Mouse (Mus musculus) adrenal gland, adult 8-10 months (tissue): ENCODE measurements around the gene Akap10. TPM values are rescaled to one million over a fixed set of nuclear protein-coding genes. Genes with fewer than 3 reads are reported as not detected.
"Not testable (repeated sequence)": the region's sequence is repeated elsewhere in the genome, so short reads cannot be mapped to it uniquely, and the experiment has no call there.

Source experiments
- DNase-seq: peaks from one replicate; pipeline ENCODE4 v3.0.0; 2022
- total RNA-seq, 4 experiments: library from RNA; stranded (reverse); gene quantifications; 2 replicates each; pipeline ENCODE4 v1.2.4; 2022

Gene Akap10
- total RNA-seq, 4 experiments from 2014 or later: 28.9 to 36.8 (median 33.7) TPM

DNA sequence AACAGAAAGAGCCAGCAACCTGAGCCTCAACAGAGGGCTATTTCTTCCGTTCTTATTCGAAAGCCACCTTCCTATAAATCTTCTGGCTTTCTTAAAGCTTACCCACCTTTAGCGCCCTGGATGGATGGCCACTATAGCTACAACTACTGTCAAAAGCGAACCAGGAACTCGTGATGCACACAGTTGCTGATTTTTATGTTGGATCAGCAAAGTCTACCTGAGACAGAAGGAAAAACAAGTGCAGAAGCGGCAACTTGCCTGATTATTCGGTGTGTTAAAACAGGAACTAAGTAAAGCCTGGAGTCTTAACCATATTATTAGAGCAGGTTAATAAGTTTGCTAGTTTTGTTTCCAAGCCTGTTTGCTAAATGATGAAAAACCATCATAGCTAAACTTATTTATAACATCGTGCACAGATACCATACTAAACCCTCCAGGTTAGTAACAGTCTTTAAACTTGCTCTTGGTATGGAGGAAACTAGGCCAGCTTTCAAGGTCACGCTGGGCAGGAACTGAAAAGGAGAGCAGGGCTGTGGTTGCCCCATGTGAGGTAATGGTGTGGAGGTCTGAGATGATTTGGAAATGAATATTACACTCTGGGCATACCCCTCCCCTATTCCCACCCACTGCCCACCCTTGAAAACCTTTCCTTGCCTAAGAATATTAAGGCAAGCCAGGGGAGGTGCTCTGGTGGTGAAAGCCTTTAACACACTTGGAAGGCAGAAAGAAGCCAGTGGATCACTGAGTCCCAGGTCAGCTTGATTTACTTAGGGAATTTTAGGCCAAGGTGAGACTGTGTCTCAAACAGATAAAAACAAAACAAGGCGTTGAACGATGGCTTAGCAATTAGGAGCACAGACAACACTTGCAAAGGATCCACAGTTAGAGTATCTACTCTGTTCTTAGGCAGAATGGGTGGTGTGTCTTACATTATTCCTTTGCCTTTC lies 861 bp upstream of the Akap10 start:
- DNase-seq: peak; percentile 12

- no peak for DNase-seq
Measured at GRCm38 (mm10) chr11:61929323-61930097, 542 bp downstream of the Akap10 start.

- DNase-seq: no peak
Measured at GRCm38 (mm10) chr11:61923309-61923708, 6.7 kb downstream of the Akap10 start.

- DNase-seq: no peak
Measured at GRCm38 (mm10) chr11:61919702-61920101, 10.3 kb downstream of the Akap10 start.

GRCm38 (mm10) chr11:61908315-61908714 lies 21.7 kb downstream of the Akap10 start:
- DNase-seq: no peak

GRCm38 (mm10) chr11:61882183-61882582 lies 47.9 kb downstream of the Akap10 start:
- DNase-seq: no peak

- DNase-seq: peak; percentile 50
Measured at GRCm38 (mm10) chr11:61879921-61880320, 50.1 kb downstream of the Akap10 start.

- no peak for DNase-seq
Measured at GRCm38 (mm10) chr11:61871881-61872280, 58.2 kb downstream of the Akap10 start.

DNA sequence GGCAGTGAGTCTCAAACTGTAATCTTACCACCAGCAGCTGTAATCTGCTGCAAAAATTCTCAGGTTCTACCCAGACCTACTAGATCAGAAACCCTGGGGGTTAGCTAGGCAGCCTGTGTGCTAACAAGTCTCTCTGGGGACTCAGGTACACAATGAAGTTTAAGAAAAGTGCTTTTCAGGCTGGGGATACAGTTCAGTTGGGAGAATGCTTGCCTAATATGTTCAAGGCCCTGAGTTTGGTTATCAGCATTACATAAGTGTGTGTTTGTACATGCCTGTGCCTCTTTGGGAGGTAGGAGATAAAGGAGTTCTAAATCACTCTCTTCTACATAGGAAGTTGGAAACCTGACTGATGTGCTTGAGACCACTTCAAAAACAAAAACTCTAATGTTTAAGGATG lies 63.2 kb downstream of the Akap10 start:
- DNase-seq: no peak

DNA sequence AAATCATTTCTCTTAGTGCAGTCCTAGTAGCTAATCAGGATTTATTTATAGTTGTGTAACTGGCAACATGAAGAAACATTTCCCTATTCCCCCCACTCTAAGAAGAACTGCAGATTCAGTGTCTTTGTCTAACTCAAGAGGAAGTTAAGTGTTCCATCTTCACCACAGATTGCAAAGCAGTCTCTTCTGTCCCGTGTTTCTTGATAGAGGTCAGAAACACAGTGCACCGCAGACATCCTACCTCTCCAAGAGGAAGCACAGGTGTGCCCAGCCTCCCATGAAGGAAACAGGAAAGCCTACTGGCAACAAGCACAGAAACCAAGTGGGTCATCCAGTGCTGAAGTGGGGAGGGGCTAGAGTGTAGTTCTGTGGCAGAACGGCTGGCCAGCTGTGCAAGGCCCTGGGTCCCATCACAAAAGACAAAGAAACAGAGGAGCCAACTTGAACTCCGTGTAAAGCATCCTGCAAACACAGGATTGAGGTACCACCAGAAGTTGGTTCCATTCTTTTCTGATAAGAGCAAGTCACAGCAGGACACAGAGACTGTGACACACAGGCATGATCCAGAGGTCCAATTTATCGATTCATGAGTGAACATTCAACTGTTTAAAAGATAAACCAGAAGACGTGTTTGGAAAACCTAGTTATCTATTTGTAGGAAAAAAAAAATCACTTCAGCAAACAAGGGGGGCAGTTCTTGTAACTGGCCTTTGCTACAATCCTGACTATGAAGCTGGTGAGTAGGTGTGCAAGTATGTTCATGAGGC lies 68.1 kb downstream of the Akap10 start:
- DNase-seq: no peak

DNA sequence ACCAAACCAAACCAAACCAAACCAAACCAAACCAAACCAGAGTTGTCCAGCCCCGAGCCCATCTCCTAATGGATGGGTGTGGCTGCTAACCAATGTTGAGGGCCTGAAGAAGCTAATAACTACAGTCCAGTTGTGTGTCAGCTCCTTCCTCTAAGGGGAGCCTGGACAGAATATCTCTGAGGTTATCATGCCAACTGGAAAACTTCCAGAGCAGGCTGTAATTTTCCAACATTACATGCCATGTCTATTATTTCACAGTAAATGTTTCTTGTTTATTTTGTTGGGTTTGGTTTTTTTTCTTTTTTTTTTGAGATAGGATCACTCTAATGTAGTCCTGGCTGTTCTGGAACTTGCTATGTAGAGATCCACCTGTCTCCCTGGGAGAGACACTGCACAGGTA lies 70.7 kb downstream of the Akap10 start:
- DNase-seq: no peak

GRCm38 (mm10) chr11:61855539-61855938 lies 74.5 kb downstream of the Akap10 start:
- DNase-seq: no peak

- peak; percentile 79 for DNase-seq
Measured at GRCm38 (mm10) chr11:61854988-61855411, 75.1 kb downstream of the Akap10 start, which contains the start of gene Ulk2. TSS of gene Ulk2 (minus strand) at chr11:61855073.

GRCm38 (mm10) chr11:61854211-61854987 lies 75.7 kb downstream of the Akap10 start:
- peak; percentile 84 for DNase-seq

- DNase-seq: no peak
Measured at GRCm38 (mm10) chr11:61853659-61854058, 76.4 kb downstream of the Akap10 start.

DNA sequence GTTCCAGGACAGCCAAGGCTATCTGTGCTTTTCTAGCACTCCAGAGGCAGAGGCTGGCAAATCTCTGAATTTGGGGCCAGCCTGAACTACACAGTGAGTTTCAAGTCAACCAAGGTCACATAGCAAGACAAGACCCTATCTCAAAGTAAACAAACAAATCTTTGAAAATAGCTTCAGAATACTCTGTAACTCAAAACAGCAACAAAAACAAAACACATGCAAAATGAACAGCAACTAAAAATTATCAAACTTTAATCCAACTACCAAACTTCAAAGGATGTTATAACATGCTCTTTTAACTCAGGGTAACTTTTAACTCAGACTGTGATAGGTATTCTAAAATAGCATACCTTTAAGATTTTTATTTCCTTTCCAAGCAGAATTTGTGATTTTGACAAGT lies 77.1 kb downstream of the Akap10 start:
- no peak for DNase-seq

- DNase-seq: no peak
Measured at GRCm38 (mm10) chr11:61851195-61851594, 78.9 kb downstream of the Akap10 start.

DNA sequence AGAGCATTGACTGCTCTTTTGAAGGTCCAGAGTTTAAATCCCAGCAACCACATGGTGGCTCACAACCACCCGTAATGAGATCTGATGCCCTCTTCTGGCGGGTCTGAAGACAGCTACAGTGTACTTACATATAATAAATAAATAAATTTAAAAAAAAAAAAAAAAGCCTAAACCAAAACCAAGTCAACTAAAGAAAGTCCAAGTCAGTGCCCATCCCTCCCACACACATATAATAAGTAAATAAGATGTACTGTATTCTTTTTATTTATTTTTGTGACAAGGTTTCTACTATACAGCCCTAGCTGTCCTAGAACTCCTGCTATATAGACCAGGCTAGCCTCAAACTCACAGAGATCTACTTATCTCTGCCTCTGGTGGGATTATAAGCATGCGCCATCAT lies 89.4 kb downstream of the Akap10 start:
- not testable (repeated sequence) for DNase-seq

GRCm38 (mm10) chr11:61839940-61840339 lies 90.1 kb downstream of the Akap10 start:
- no peak for DNase-seq

DNA sequence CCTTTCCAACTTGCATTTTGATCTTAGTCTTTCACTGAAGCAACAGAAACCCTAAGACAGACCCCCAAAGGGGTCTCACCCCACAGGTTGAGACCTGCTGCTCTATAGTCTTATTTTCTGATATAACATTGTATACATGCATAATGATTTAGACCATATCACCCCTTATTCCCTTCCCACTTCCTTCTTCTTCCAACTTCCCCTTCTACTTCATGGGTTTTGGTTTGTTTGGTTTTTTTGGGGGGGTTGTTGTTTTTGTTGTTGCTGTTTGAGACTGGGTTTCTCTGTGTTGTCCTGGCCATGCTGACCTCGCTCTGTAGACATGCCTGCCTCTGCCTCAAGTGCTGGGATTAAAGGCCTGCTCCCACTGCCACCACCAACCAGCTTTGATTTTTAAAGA lies 90.9 kb downstream of the Akap10 start:
- DNase-seq: no peak
